Mouse (Mus musculus) hindbrain, embryonic 16.5 days (tissue): ENCODE measurements around the gene Ptpru. TPM values are rescaled to one million over a fixed set of nuclear protein-coding genes. Genes with fewer than 3 reads are reported as not detected.
A peak's percentile ranks its signal among the peaks of the same experiment; 100 is the strongest.

Experiments used
- ATAC-seq: fragments of 200-750 bp; cut with Nextera tagmentation; 2 replicates; pipeline ENCODE4 v1.8.0; 2017; ENCODE audit warnings: moderate TSS enrichment, moderate library complexity
- H3K27ac ChIP-seq: fragments of 300-500 bp; sonication (generic); 2 replicates; pipeline ENCODE4 v1.5.1; 2014; ENCODE audit warnings: low read depth, mild to moderate bottlenecking, control low read depth, low read length, moderate library complexity
- H3K27me3 ChIP-seq: fragments of 300-500 bp; sonication (generic); replicated peaks from 2 replicates; pipeline ENCODE4 v1.6.1; 2014; ENCODE audit warnings: low read length; ENCODE audit not compliant: control insufficient read depth, insufficient read depth
- H3K36me3 ChIP-seq: fragments of 300-500 bp; sonication (generic); 2 replicates; pipeline ENCODE4 v1.6.1; 2014; ENCODE audit warnings: mild to moderate bottlenecking, low read length, moderate library complexity, mixed read lengths; ENCODE audit not compliant: control insufficient read depth, insufficient read depth
- H3K4me1 ChIP-seq: fragments of 300-500 bp; sonication (generic); 2 replicates; pipeline ENCODE4 v1.6.1; 2014; ENCODE audit warnings: low read depth, low read length; ENCODE audit not compliant: control insufficient read depth, insufficient read depth
- H3K4me2 ChIP-seq: fragments of 300-500 bp; sonication (generic); 2 replicates; pipeline ENCODE4 v1.6.1; 2014; ENCODE audit warnings: mild to moderate bottlenecking, low read length, control low read depth, moderate library complexity
- H3K4me3 ChIP-seq: fragments of 300-500 bp; sonication (generic); 2 replicates; pipeline ENCODE4 v1.5.1; 2014; ENCODE audit warnings: mild to moderate bottlenecking, low read length, control low read depth, moderate library complexity
- H3K9ac ChIP-seq: fragments of 300-500 bp; sonication (generic); 2 replicates; pipeline ENCODE4 v1.6.1; 2014; ENCODE audit warnings: low read depth, mild to moderate bottlenecking, control low read depth, low read length, moderate library complexity
- H3K9me3 ChIP-seq: fragments of 300-500 bp; sonication (generic); 2 replicates; pipeline ENCODE4 v1.6.1; 2014; ENCODE audit warnings: mild to moderate bottlenecking, low read length, moderate library complexity; ENCODE audit not compliant: control insufficient read depth
- WGBS: fragments of 180-500 bp; shearing (Covaris S2); extraction: QIAGEN DNeasy Blood & Tissue Kit; methylation state at CpG from one replicate; pipeline ENCODE4 v1.1.7; 2014; 5-methylcytosine and 5-hydroxymethylcytosine counted together
- polyA plus RNA-seq: library from polyadenylated mRNA; unstranded; fragments of >200 nt; fragmentation: Nextera tagmentation; extraction: Ambion mirVana; gene quantifications from 2 replicates; pipeline ENCODE4 v1.2.1, GENCODE M21; 2015

Gene Ptpru
- polyA plus RNA-seq, 1 experiment from 2014 or later = 25.0 TPM

DNA sequence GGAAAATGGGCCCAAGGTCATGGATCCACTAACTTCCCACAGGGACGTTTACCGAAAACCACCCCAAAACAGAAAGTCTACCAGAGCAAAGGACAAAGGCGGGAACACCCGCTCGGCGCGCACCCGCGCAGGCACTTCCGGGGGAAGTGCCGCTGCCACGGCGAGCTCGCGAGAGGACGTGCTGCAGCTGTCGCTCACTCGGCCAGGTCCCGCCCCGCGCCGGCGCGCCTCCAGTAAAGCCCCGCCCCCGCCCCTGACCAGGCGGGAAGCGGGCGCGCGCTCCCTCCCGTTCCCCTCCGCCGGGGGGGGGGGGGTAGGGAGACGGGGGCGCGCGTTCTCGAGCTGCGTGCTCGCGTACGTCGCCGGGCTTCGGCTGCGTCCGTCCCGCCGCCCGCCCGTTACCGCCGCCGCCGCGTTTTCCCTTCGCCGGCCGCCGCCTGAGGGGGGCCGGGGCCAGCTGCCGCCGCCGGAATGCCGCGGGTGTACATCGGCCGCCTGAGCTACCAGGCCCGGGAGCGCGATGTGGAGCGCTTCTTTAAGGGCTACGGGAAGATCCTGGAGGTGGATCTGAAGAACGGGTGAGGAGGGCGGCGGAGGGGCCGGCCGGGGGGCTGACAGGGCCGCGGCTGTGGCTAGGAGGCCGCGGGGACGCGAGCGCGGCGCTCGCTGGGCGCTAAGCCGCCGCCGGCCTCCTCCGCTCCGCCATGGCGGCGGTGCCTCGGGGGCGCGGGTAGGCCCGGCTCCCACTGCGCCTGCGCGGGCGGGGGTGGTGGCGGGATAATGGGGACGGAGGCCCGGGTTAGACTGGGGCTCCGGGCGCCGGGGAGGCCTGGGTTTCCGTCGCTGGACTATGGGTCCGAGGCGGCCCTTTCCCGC, 35.4 kb upstream of the Ptpru start, which contains the start of gene Srsf4:
Srsf4 (plus strand) TSS at position 325 of the 876 bp plus-strand sequence.
- H3K27ac ChIP-seq = peak within 1 kb of the TSS; percentile 100
- H3K4me1 ChIP-seq = peaks cover 29% of the 10 kb centered on the region
- H3K4me2 ChIP-seq = peak within 1 kb of the TSS; percentile 93
- no peaks in the 10 kb centered on the region for H3K9me3 ChIP-seq
- H3K4me3 ChIP-seq = peak within 1 kb of the TSS; percentile 99
- H3K9ac ChIP-seq = peak within 1 kb of the TSS; percentile 100
- H3K36me3 ChIP-seq = no peaks in the 10 kb centered on the region
- under 1% methylated on average over 94 of the region's 116 CpGs for WGBS
- ATAC-seq = peak; percentile 95
- H3K27me3 ChIP-seq = no peaks in the 10 kb centered on the region

DNA sequence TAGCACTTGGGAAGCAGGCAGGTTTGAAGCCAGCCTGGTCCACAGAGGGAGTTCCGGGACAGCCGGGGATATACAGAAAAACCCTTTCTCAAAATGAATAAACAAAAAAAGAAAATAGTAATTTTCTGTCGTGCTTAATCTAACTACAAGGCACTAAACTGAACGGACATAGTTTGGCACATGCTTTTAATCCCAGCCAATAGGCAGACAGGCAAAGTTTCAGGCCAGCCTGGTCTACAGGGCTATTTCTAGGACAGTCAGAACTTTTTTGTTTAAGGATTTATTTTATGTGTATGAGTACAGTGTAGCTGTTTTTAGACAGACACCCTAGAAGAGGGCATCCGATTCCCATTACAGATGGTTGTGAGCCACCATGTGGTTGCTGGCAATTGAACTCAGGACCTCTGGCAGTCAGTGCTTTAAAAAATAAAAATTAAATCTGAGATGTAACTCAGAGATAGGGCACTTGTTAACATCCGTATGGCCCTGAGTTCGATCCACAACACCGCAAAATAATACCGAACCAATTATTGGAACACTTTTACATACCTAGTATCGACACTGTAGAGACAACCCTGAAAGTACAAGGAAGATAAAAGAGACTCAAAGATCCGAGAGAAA, 34.7 kb upstream of the Ptpru start:
- Histone ChIP-seq H3K27me3 (no peaks in the 10 kb centered on the region), H3K27ac (peak overlapping the region; percentile 73), H3K4me2 (peak overlapping the region; percentile 69), H3K4me1 (peaks cover 29% of the 10 kb centered on the region), H3K4me3 (peak overlapping the region; percentile 99), H3K36me3 (no peaks in the 10 kb centered on the region), H3K9me3 (no peaks in the 10 kb centered on the region), H3K9ac (peak overlapping the region; percentile 69)
- 12% methylated on average over 11 of the region's 11 CpGs for WGBS
- ATAC-seq = peak; percentile 70

DNA sequence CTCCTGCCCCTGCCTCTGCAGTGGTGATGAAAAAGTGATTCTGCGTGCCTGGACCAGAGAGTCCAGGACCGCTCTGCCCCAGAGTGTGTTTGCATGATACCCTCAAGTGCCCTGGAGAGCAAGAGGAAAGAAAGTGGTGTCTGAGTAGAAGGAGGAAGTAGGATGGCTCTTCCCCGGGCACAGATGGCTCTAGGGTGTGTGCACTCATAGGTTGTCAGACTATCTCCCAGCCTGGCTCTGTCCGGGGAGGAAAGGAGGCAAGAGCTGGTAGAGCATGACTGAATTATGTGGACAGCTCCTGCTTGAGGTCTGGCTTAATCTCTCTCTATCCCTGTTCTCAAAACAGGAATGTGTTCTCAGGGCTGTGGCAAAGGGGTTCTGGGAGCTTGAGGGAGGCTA, 23.3 kb upstream of the Ptpru start:
- WGBS = 85% methylated on average over 4 of the region's 4 CpGs
- no peak overlapping the region for H3K4me2 ChIP-seq
- no peak overlapping the region for H3K9ac ChIP-seq
- H3K27ac ChIP-seq = no peak overlapping the region
- H3K4me3 ChIP-seq = no peak overlapping the region
- ATAC-seq = no peak; the same call in 1 of the 2 replicates
- no peaks in the 10 kb centered on the region for H3K9me3 ChIP-seq
- H3K36me3 ChIP-seq = peaks cover 6% of the 10 kb centered on the region
- no peaks in the 10 kb centered on the region for H3K4me1 ChIP-seq
- no peaks in the 10 kb centered on the region for H3K27me3 ChIP-seq

DNA sequence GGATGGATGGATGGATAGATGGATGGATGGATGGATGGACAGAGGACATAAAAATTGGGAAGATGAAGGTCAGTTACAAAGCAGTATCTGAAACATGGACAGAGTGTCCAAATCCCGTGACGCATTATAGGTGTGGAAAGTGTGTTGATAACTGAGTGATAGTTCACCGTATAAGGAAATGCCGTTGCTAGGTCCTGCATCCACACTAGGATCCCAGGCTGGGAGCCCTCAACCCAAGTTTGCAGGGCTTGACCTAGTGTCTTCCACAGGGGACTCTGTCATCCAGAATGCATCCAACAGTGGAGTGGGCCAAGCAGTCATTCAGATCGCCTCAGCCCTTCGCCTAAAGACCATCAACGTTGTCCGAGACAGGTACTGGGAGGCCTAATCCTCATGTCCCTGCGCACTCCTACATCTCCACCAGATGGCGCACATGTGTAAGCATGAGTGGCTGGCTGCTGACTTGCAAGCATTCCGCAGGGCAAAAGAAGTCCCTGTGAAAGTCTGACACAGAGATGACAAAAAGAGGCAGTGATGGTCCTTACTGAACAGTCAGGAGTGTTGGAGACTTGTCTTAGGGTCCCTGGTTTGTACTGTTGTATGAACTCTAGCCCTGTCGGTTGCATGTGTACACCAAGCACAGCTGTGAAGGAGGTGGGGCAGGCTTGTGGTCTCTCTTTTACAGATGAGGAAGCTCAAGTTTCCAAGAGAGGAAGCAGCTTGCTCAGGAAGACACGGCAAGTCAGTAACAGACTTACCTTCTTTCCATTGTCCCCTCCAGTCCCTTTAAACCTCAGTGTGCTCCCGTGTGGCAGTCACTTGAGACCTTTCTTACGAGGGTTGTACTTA, 22.6 kb upstream of the Ptpru start:
- H3K4me1 ChIP-seq = no peaks in the 10 kb centered on the region
- H3K4me2 ChIP-seq = no peak overlapping the region
- no peaks in the 10 kb centered on the region for H3K9me3 ChIP-seq
- peaks cover 6% of the 10 kb centered on the region for H3K36me3 ChIP-seq
- WGBS = 50% methylated on average over 15 of the region's 15 CpGs
- no peak overlapping the region for H3K4me3 ChIP-seq
- no peak overlapping the region for H3K27ac ChIP-seq
- no peaks in the 10 kb centered on the region for H3K27me3 ChIP-seq
- H3K9ac ChIP-seq = no peak overlapping the region
- ATAC-seq = peak; percentile 52; the same call in 1 of the 2 replicates

- 0 out of 2 replicates have a peak, but pooled peaks cover 2% of the 10 kb centered on the region for H3K36me3 ChIP-seq
- H3K27ac ChIP-seq = no peak overlapping the region
- H3K4me3 ChIP-seq = no peak overlapping the region
- no peaks in the 10 kb centered on the region for H3K9me3 ChIP-seq
- peaks cover 2% of the 10 kb centered on the region; the same call in 1 of the 2 replicates for H3K4me1 ChIP-seq
- WGBS = 90% methylated on average over 5 of the region's 5 CpGs
- H3K4me2 ChIP-seq = no peak overlapping the region
- H3K27me3 ChIP-seq = no peaks in the 10 kb centered on the region
- no peak for ATAC-seq
- H3K9ac ChIP-seq = no peak overlapping the region
Observed at GRCm38 (mm10) chr4:131854950-131855349, 16.9 kb upstream of the Ptpru start.

DNA sequence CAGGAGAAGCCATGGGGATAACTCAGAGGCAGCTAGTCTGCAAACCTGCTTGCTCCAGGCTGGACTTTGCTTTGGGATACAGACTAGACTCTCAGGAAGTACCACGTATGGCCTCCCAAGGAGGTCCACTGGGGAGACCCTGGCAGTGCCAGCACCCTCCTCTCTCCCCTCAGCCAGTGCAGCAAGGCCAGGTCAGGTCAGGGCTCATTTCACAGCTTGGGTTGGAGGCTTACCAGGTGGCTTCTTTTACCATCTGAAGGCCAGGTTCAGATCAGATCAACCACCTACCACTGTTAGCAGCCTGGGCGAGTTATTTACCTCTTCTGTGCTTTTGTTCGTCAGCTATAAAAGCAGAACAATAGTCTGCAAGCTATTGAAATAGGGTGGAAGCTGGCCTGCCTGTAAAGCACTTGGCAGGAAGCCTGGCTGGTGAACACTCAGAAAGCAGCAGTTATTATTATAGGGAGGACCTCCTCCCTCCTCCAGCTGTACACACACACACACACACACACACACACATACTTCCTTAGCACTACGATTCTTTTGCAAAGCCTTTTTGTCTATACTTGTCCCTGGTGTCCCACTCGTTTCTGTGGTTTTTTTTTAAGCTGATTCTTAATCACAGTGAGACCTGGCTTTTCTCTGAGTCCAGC, 12.0 kb upstream of the Ptpru start:
- Histone ChIP-seq H3K27me3 (no peaks in the 10 kb centered on the region), H3K36me3 (no peaks in the 10 kb centered on the region), H3K4me2 (no peak overlapping the region), H3K4me3 (no peak overlapping the region), H3K9ac (no peak overlapping the region), H3K9me3 (no peaks in the 10 kb centered on the region), H3K4me1 (peaks cover 4% of the 10 kb centered on the region; the same call in 1 of the 2 replicates), H3K27ac (peak overlapping the region; percentile 58)
- ATAC-seq = no peak
- WGBS = 24% methylated on average over 5 of the region's 5 CpGs

GRCm38 (mm10) chr4:131848082-131848481, 10.0 kb upstream of the Ptpru start:
- no peak overlapping the region for H3K27ac ChIP-seq
- no peak overlapping the region for H3K4me2 ChIP-seq
- no peaks in the 10 kb centered on the region for H3K36me3 ChIP-seq
- H3K4me1 ChIP-seq = peaks cover 15% of the 10 kb centered on the region
- no peaks in the 10 kb centered on the region for H3K27me3 ChIP-seq
- no peak overlapping the region for H3K9ac ChIP-seq
- ATAC-seq = no peak
- no peak overlapping the region for H3K4me3 ChIP-seq
- no peaks in the 10 kb centered on the region for H3K9me3 ChIP-seq
- 74% methylated on average over 6 of the region's 6 CpGs for WGBS

- no peak overlapping the region for H3K27ac ChIP-seq
- no peak for ATAC-seq
- WGBS = 85% methylated on average over 8 of the region's 8 CpGs
- no peak overlapping the region for H3K9ac ChIP-seq
- H3K4me3 ChIP-seq = no peak overlapping the region
- no peaks in the 10 kb centered on the region for H3K9me3 ChIP-seq
- peaks cover 15% of the 10 kb centered on the region for H3K4me1 ChIP-seq
- no peaks in the 10 kb centered on the region for H3K27me3 ChIP-seq
- no peak overlapping the region for H3K4me2 ChIP-seq
- H3K36me3 ChIP-seq = no peaks in the 10 kb centered on the region
Observed at GRCm38 (mm10) chr4:131845991-131846778, 8.1 kb upstream of the Ptpru start.
